In the genomic region with DNA sequence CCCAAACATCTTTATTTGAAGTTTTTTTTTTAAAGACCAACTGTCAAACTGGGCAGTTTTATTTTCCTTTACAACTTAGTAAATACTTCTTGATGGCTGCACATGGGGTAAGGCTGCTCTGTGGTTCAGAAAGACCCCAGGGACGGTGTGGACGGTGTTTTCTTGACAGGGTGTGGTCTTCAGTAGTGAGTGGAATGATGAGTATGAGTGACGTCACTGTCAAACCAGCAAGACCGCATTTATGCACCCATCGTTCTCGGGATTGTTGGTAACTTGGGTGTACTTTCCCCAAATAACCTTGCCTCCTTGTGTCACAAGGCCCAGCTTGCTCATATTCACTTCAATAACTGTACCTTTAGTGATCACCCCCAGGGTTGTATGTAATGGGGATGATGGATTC, we compare ENCODE assay signal across 36 mouse cellular contexts. TPM values are rescaled to one million over a fixed set of nuclear protein-coding genes. Genes with fewer than 3 reads are reported as not detected.
"Had no signal": no experiment of that assay in that cellular context is flagged by ENCODE, and none has a peak within 500 bp of the region (broad histone marks: within the 10 kb centered on the region; RNA-seq: fewer than 3 reads in every experiment).

No protein-coding gene starts in this region.

- H3K27ac ChIP-seq: embryonic facial prominence, embryonic 10.5 days; embryonic facial prominence, embryonic 12.5 days; embryonic facial prominence, embryonic 13.5 days; embryonic facial prominence, embryonic 15.5 days; forebrain, embryonic 10.5 days; forebrain, embryonic 12.5 days; forebrain, embryonic 13.5 days; forebrain, embryonic 15.5 days; gastrocnemius, adult 2 months; heart, adult 2 months had no signal

- DNase-seq: cerebellum, adult 8-10 months; cerebellum, adult 9-10 months; cerebellum, adult 9-11 months; cerebellum, postnatal 10 days; cerebellum, postnatal 14 days; cerebellum, postnatal 25 days; cerebellum, postnatal 36 days; embryo, embryonic 11 days; forebrain, postnatal 0 days; gastrocnemius, adult 2 months; gastrocnemius, postnatal 10 days; gastrocnemius, postnatal 14 days; gastrocnemius, postnatal 25 days; gastrocnemius, postnatal 36 days; heart, adult 18-20 months; heart, adult 2 months had no signal

- H3K9ac ChIP-seq: embryonic facial prominence, embryonic 12.5 days; embryonic facial prominence, embryonic 13.5 days; embryonic facial prominence, embryonic 15.5 days; forebrain, embryonic 12.5 days; forebrain, embryonic 13.5 days; forebrain, embryonic 15.5 days; forebrain, postnatal 0 days had no signal

- H3K36me3 ChIP-seq: embryonic facial prominence, embryonic 10.5 days; embryonic facial prominence, embryonic 12.5 days; embryonic facial prominence, embryonic 13.5 days; embryonic facial prominence, embryonic 15.5 days; forebrain, embryonic 10.5 days; forebrain, embryonic 12.5 days; forebrain, embryonic 15.5 days had no signal

- H3K4me3 ChIP-seq: embryonic facial prominence, embryonic 10.5 days; embryonic facial prominence, embryonic 12.5 days; embryonic facial prominence, embryonic 13.5 days; embryonic facial prominence, embryonic 15.5 days; erythroblast, embryonic 14.5 days; forebrain, embryonic 10.5 days; forebrain, embryonic 12.5 days; forebrain, embryonic 13.5 days; forebrain, embryonic 15.5 days; gastrocnemius, adult 2 months; heart, adult 2 months had no signal

- H3K4me2 ChIP-seq: embryonic facial prominence, embryonic 12.5 days; embryonic facial prominence, embryonic 13.5 days; embryonic facial prominence, embryonic 15.5 days; forebrain, embryonic 12.5 days; forebrain, embryonic 13.5 days; forebrain, embryonic 15.5 days; heart, embryonic 11.5 days had no signal

- ATAC-seq: forebrain, embryonic 13.5 days; forebrain, embryonic 14.5 days; forebrain, embryonic 15.5 days; forebrain, embryonic 16.5 days; forebrain, postnatal 0 days had no signal

- H3K4me1 ChIP-seq: embryonic facial prominence, embryonic 10.5 days; embryonic facial prominence, embryonic 12.5 days; embryonic facial prominence, embryonic 13.5 days; embryonic facial prominence, embryonic 15.5 days; forebrain, embryonic 10.5 days; forebrain, embryonic 12.5 days; forebrain, embryonic 13.5 days; forebrain, embryonic 15.5 days had no signal

- H3K9me3 ChIP-seq: embryonic facial prominence, embryonic 10.5 days; embryonic facial prominence, embryonic 12.5 days; embryonic facial prominence, embryonic 13.5 days; embryonic facial prominence, embryonic 15.5 days; forebrain, embryonic 10.5 days; forebrain, embryonic 12.5 days; forebrain, embryonic 13.5 days; forebrain, embryonic 15.5 days had no signal

- H3K27me3 ChIP-seq: embryonic facial prominence, embryonic 12.5 days; embryonic facial prominence, embryonic 13.5 days; embryonic facial prominence, embryonic 15.5 days; forebrain, embryonic 12.5 days; forebrain, embryonic 13.5 days; forebrain, embryonic 15.5 days had no signal

RNA-seq across cellular contexts. Expression of a gene that starts 9.3 kb away (rescaled TPM):
- total RNA-seq: common myeloid progenitor, adult 5-6 weeks; forebrain, postnatal 0 days; gastrocnemius, adult 18-20 months; gastrocnemius, adult 2 months; gastrocnemius, adult 8-10 months; gastrocnemius, postnatal 10 days; gastrocnemius, postnatal 14 days; gastrocnemius, postnatal 25 days; gastrocnemius, postnatal 36 days; gastrocnemius, postnatal 4 days; granulocyte monocyte progenitor cell, adult 5-6 weeks; heart, adult 18-20 months; heart, adult 2 months had no signal
- polyA plus RNA-seq: embryonic facial prominence, embryonic 10.5 days; embryonic facial prominence, embryonic 11.5 days; embryonic facial prominence, embryonic 12.5 days; embryonic facial prominence, embryonic 13.5 days; embryonic facial prominence, embryonic 14.5 days; embryonic facial prominence, embryonic 15.5 days; erythroblast, embryonic 14.5 days; forebrain, embryonic 10.5 days; forebrain, embryonic 11.5 days; forebrain, embryonic 12.5 days; forebrain, embryonic 13.5 days; forebrain, embryonic 14.5 days; forebrain, embryonic 15.5 days; forebrain, embryonic 16.5 days; forebrain, postnatal 0 days; heart, adult 2 months; heart, embryonic 11.5 days had no signal
